Mouse (Mus musculus) ovary, adult 18-20 months (tissue): ENCODE measurements around the gene Pp2d1.
"Not testable (repeated sequence)": the region's sequence is repeated elsewhere in the genome, so short reads cannot be mapped to it uniquely, and the experiment has no call there.

Experiments
- DNase-seq: peaks from one replicate; pipeline ENCODE4 v3.0.0; 2022; ENCODE audit warnings: low spot score, mixed read lengths

Gene Pp2d1

DNA sequence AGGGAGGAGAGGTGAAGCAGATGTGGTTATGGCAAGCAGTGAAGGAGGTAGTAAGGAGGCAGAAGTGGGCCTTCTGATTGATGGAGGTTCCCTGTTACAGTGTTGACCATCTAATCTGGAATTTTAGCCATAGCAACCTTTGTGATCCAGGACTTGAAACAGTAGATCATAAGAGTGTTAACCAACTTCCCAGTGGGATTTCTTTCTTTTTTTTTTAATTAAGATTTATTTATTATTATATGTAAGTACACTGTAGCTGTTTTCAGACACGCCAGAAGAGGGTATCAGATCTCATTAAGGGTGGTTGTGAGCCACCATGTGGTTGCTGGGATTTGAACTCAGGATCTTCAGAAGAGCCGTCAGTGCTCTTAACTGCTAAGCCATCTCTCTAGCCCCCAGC lies at the start of gene Pp2d1:
Gene Pp2d1 (minus strand): TSS at position 101 of the 400 bp plus-strand sequence.
- DNase-seq, result not testable (repeated sequence)

DNA sequence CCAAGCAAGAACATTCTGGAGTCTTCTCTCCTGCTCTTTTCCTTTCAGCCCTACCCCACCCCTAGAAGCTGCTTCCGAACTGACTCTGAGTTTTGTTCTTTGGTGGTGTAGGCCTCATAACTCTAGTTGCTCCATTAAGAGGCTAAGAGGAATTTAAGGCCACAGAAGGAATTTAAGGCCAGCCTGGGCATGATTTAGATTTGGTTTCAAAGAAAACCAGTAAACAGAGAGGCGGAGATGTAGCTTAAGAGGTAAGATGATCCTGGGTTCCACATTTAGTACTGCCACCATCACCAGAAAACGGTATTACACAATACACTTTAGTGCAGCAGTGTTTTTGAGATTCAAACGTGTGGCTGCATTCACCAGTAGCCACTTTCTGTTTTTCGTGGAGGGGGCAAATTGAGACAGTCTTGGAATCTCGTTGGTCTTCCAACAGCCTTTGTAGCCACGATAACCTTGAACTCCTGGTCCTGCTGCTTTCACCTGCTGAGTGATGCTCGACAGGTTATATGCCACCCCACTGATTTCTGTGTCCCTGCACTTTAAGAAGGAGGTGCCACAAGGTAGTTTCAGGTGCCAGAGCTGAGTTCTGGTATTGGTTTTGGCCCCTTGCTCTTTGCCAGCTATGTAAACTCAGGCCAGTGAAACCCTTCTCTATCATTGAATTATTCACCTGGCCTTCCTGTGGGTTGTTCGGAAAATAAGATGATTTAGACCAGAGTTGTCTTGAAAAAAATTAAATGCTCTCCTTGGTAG lies 49.0 kb upstream of the Pp2d1 start:
- no peak for DNase-seq

DNA sequence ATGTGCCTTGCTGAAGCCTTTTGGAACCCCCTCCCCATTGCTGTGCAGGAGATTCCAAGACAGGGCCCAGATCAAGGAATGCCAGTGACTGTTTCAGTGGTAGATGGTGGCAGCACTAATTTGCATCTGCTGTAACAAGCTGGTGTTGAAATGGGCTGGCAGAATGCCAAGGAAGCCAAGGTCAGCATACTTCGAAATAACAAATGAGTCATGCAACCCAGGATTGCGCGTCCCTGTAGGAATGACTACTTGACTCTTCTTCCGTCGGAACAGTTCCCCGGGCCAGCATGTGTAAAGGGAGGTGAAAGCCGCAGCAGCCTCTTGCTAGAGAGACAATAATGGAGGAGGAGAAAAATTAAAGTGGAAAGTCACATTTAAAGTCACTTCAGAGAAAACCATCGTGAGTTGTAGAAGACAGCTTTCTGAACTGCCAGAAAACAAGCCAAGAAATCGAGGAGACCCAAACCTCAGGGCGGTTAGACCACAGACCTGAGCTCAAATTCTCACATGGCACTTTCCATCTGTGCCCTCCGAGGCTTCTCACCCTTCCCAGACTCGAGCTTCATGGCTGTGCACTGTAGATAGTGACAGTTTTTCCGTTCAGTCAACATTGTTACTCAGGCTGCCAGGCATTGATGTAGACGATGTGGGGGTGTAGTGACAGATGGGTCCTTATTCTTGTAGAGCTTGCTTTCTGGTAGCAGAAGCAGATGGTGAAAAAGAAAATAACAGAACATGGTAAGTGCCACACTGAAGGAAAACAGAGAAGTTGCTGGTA lies 48.0 kb upstream of the Pp2d1 start:
- peak; percentile 89 for DNase-seq

- DNase-seq, result no peak
Measured at GRCm38 (mm10) chr17:53583846-53584579, 44.8 kb upstream of the Pp2d1 start.

DNA sequence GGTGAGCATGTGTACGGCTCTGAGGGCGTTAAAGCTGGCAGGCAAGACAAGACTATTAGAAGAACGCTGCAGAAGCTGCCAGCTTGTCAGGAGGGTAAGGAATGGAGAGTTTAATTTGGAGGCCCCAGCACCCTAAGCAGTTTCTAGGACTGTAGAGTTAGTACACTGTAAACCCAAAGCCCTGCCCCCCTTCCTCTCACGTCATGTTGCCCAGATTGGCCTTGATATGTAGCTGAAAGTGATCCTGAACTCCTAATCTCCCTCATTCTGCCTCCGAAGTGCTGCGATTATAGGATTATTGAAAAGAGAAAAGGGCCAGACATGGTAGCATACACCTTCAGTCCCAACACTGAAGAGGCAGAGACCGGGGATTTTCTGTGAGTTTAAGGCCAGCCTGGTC lies 43.6 kb upstream of the Pp2d1 start:
- no peak for DNase-seq

DNA sequence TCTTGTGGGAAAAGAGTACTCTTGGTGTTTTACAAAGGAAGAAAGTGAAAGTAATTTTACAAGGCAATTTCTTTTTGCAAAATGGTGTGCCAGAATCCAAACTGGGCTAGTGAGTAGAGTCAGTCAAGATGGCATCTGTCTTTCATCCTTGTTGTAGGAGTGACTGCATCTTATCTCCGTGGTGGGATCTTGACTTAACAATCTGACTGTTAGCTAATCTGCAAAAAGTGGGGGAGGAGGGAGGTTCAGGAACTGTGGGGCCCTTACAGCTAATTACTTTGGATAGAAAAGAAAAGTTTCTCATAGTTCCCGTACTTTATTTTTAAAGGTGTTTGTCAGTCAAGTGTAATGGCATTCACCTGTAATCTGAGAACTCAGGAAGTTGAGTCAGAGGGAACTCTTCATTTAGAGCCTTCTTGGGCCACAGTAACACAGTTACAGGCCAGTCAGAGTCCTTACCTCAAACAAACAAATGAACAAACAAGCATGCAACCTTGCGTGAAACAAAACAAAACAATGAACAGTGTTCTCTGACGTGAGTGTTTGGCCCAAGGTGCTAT lies 42.9 kb upstream of the Pp2d1 start:
- DNase-seq, result no peak

DNA sequence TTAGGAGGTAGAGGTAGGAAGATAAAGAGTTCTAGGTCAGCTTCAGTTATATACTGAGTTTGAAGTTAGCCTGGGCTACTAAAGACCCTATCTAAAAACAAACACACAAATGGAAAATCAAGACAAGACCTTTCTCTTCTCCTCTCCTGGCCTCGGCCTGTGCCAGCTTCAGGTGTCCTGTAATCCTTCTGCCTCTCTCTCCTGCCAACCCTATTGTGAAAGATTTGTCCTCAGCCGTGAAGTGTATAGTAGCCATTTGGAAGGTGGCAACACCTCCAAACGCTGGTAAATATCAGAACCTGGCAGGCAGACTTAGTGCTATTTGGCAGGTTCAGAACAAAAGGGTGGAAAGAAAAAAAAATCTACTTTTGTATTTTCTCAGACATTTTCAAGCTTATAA lies 41.0 kb upstream of the Pp2d1 start:
- no peak for DNase-seq

- DNase-seq, result no peak
Measured at GRCm38 (mm10) chr17:53579612-53580011, 40.4 kb upstream of the Pp2d1 start.

DNA sequence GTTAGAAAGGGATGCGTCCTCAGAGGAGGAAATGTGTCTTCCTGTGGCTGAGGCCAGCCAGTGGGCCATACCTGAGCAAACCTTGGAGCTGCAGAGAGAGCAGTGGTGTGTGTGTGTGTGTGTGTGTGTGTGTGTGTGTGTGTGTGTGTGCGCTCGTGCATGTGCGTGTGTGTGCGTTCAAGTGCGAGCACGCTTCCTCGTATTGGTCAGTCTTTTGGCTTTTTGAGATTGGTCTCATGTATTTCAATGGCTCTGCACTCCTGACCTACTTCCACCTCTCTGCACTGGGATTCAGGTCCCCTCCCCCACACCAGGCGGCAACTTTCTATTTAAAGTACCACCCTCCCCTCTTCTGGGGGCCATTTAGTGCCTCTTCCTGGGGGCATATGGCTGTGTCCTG lies 39.5 kb upstream of the Pp2d1 start:
- no peak for DNase-seq

GRCm38 (mm10) chr17:53578249-53578648 lies 39.0 kb upstream of the Pp2d1 start:
- DNase-seq, result no peak

DNA sequence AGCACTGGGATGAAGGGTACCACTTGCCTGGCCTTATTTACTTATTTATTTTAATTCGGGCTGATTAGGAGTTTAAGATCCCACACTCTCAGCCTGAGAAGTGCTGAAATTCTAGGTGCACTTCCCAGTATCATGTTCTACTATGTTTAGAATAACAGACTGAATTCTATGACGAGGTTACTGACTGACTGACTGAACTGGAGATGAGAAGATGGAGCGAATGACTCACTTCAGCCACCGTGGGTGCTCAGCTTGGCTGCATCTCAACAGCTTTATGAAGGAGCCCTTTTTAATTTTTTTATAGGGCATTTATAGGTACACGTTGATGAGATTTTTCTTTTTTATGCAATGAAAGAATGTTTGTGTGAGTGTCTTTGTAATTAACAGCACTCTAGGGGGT lies 38.5 kb upstream of the Pp2d1 start:
- no peak for DNase-seq

- DNase-seq, result no peak
Measured at GRCm38 (mm10) chr17:53577151-53577550, 37.9 kb upstream of the Pp2d1 start.

DNA sequence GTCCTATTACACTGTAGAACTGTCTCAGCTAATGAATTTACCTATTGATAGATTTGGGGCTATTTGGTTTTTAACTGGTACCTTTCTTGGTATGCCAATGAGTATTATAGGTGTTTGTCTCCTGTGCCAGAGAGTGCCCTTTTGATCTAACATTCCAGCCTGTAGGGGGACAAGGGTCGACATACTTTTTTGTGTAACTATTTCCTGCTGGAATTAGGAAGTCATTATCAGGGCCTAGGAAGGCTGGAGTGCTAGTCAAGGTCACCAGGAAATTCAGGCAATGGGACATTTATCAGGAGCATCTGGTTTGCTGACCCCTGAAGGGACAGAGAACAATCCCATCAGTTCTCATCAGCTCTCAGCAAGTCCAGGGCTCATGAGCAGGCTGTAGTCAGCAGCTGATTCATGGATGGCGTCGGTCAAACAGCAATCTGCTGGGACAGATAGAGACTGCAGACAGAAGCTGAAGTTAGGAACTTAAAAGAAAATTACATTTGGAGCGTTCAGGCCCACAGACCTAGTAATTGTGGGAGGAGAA lies 33.8 kb upstream of the Pp2d1 start:
- no peak for DNase-seq

GRCm38 (mm10) chr17:53570932-53571331 lies 31.7 kb upstream of the Pp2d1 start:
- not testable (repeated sequence) for DNase-seq

GRCm38 (mm10) chr17:53570361-53570875 lies 31.2 kb upstream of the Pp2d1 start:
- DNase-seq, result no peak

- DNase-seq, result peak; percentile 68
Measured at GRCm38 (mm10) chr17:53569829-53570228, 30.6 kb upstream of the Pp2d1 start.

- no peak for DNase-seq
Measured at GRCm38 (mm10) chr17:53568734-53569386, 29.6 kb upstream of the Pp2d1 start.

DNA sequence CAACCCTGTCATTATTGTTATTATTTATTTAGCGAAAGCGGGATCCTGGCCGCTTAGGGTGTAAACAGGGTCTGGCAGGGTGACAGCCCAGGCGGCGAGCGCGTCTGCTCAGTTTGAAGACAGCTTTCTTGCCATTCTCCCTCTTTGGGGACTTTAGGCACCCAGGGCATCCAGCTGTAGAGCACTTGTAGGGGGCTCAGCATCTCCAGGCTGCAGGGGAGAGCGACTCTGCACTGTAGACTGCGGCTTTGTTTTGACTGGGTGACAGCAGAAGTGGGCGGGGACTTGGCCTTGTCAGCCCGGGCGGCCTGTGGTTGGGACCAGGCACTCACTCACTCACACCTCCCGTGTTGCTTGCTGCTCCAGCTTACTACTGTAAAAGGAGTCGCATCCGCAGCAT lies 28.9 kb upstream of the Pp2d1 start:
- peak; percentile 74 for DNase-seq

DNA sequence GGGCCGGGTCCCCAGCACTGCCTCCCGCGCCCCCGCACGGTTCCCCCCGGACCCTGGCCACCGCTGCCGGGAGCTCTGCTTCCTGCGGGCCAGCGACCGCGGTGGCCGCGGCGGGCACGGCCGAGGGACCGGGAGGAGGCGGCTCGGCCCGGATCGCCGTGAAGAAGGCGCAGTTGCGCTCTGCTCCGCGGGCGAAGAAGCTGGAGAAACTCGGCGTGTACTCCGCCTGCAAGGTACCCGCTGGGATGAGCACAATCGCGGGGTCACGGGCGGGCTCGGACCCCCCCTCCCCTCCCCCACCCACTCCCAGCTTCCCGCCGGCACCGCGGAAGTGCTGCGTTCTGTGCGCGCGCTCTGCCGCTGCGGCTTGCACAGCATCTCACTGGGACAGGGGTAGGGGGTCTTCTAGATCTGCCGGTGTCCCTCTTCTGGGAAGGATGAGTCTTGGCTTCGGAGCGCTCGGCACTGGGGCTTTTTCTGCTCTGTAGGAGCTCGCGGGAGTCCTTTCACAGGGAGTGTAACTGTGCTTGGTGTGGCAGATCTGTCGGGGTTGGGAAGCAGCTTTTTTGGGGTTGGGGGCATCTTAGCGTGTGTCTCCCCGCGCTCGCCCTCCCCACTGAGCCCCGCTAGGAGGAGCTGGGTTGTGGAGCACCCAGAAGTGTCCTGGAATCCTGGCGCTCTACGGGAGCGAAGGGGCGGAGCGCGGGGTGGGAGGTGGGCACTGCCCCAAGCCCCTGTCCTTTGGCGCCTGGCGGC lies 28.3 kb upstream of the Pp2d1 start:
- DNase-seq, result peak; percentile 31

DNA sequence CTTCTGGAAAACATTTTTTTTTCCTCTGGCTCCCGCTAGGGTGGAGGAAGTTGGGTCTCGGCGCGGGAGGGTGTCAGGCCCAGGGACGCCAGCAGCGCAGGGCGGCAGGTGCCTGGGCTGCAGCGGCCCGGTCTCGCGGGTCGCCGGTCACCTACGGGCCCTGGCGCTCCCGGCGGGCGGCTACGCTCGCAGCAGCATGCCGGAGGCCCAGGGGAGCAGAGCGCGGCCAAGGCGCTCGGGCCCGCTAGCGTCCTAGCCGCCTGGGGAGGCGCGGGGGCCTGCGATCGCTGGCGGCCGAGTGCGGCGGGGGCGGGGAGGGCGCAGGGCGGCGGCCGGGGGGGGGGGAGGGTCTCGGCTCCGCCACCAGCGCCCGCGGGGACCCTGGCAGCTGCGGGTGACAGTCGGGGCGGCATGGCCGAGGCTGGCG lies 27.7 kb upstream of the Pp2d1 start:
- peak; percentile 63 for DNase-seq
